Mouse (Mus musculus) CH12.LX (cell line): Measurements from ENCODE around the gene Nsun7. TPM values are rescaled to one million over a fixed set of nuclear protein-coding genes. Genes with fewer than 3 reads are reported as not detected.

Experiments used
- DNase-seq: peaks from one replicate; pipeline ENCODE4 v3.0.0-alpha.2; 2013; ENCODE audit errors: extremely low read depth
- H3K27ac ChIP-seq: 2 replicates; pipeline ENCODE4 v1.5.1; 2012; ENCODE audit warnings: low read depth, mild to moderate bottlenecking, control low read depth, moderate library complexity; ENCODE audit not compliant: insufficient read depth
- H3K27me3 ChIP-seq: replicated peaks from 2 replicates; pipeline ENCODE3; 2012; ENCODE audit warnings: inconsistent platforms
- H3K36me3 ChIP-seq, 2 experiments: replicated peaks in 1 of 2; 2 replicates each; pipeline versions ENCODE3 to v1.6.1; 2012; ENCODE audit warnings: inconsistent platforms in 1 of 2, low read length in 1 of 2, mild to moderate bottlenecking in 1 of 2, mixed read lengths in 1 of 2, moderate library complexity in 1 of 2; ENCODE audit not compliant: control insufficient read depth in 1 of 2, insufficient read depth in 1 of 2
- H3K4me1 ChIP-seq, 2 experiments: 2 replicates each; pipeline ENCODE4 v1.6.1; 2012; ENCODE audit warnings: inconsistent platforms in 1 of 2, moderate library complexity in 1 of 2; ENCODE audit not compliant: insufficient read depth in 2 of 2, control insufficient read depth in 1 of 2
- H3K4me2 ChIP-seq: 2 replicates; pipeline ENCODE4 v1.6.1; 2012; ENCODE audit warnings: low read depth, mild to moderate bottlenecking, control low read depth; ENCODE audit not compliant: poor library complexity, insufficient read depth, severe bottlenecking
- H3K4me3 ChIP-seq, 3 experiments: fragments of 150-350 bp in 1 of 3; sonication (generic) in 1 of 3; replicated peaks in 1 of 3; 2 replicates each; pipeline versions ENCODE3 to v1.5.1; 2011 to 2012; ENCODE audit warnings: low read depth in 2 of 3, low read length in 2 of 3, mild to moderate bottlenecking in 2 of 3, moderate library complexity in 2 of 3, control low read depth in 1 of 3, improper control_type of control experiment in 1 of 3, inconsistent platforms in 1 of 3, mixed read lengths in 1 of 3; ENCODE audit not compliant: poor library complexity in 1 of 3
- H3K79me2 ChIP-seq: replicated peaks from 2 replicates; pipeline ENCODE4 v1.6.1; 2012; ENCODE audit warnings: mild to moderate bottlenecking, moderate library complexity; ENCODE audit not compliant: control insufficient read depth, poor library complexity, insufficient read depth, severe bottlenecking; ENCODE audit errors: extremely low read depth
- H3K9ac ChIP-seq: 2 replicates; pipeline ENCODE4 v1.6.1; 2012; ENCODE audit warnings: low read depth, mild to moderate bottlenecking, control low read depth, moderate library complexity; ENCODE audit not compliant: insufficient read depth
- H3K9me3 ChIP-seq: replicated peaks from 2 replicates; pipeline ENCODE3; 2012; ENCODE audit warnings: low read length, inconsistent platforms, mixed read lengths
- BHLHE40 ChIP-seq: IDR thresholded peaks from 2 replicates; pipeline ENCODE4 v1.6.1; 2011; ENCODE audit warnings: mild to moderate bottlenecking, low read depth, low read length, improper control_type of control experiment
- CHD1 ChIP-seq: IDR thresholded peaks from 2 replicates; pipeline ENCODE4 v1.6.1; 2012; ENCODE audit warnings: low read depth, low read length, improper control_type of control experiment, inconsistent platforms
- CTCF ChIP-seq, 2 experiments: IDR thresholded peaks in 1 of 2; conservative IDR thresholded peaks in 1 of 2; 2 replicates each; pipeline ENCODE4 v1.5.1; 2011 to 2012; ENCODE audit warnings: low read depth in 2 of 2, low read length in 2 of 2, improper control_type of control experiment in 1 of 2, inconsistent platforms in 1 of 2, mild to moderate bottlenecking in 1 of 2, moderate library complexity in 1 of 2
- E2F4 ChIP-seq: IDR thresholded peaks from 2 replicates; pipeline ENCODE4 v1.6.1; 2011; ENCODE audit warnings: low read depth, low read length, improper control_type of control experiment; ENCODE audit not compliant: insufficient replicate concordance
- EP300 ChIP-seq: IDR thresholded peaks from 2 replicates; pipeline ENCODE4 v1.6.1; 2011; ENCODE audit warnings: low read length, improper control_type of control experiment
- ETS1 ChIP-seq: conservative IDR thresholded peaks from 2 replicates; pipeline ENCODE4 v1.6.1; 2012; ENCODE audit warnings: low read depth, mild to moderate bottlenecking, inconsistent platforms, low read length, improper control_type of control experiment, moderate library complexity
- GABPA ChIP-seq: IDR thresholded peaks from 2 replicates; pipeline ENCODE4 v1.6.1; 2012; ENCODE audit warnings: low read depth, low read length, improper control_type of control experiment, inconsistent platforms; ENCODE audit not compliant: insufficient replicate concordance
- HCFC1 ChIP-seq: IDR thresholded peaks from 2 replicates; pipeline ENCODE4 v1.6.1; 2012; ENCODE audit warnings: low read depth, mild to moderate bottlenecking, inconsistent platforms, low read length, improper control_type of control experiment
- IRF4 ChIP-seq: IDR thresholded peaks from 2 replicates; pipeline ENCODE4 v1.6.1; 2014; ENCODE audit warnings: low read depth, mild to moderate bottlenecking, inconsistent platforms, low read length, improper control_type of control experiment
- JUN ChIP-seq: IDR thresholded peaks from 2 replicates; pipeline ENCODE4 v1.6.1; 2011; ENCODE audit warnings: low read depth, mild to moderate bottlenecking, low read length, improper control_type of control experiment, moderate library complexity; ENCODE audit not compliant: insufficient read depth
- JUND ChIP-seq: conservative IDR thresholded peaks from 2 replicates; pipeline ENCODE4 v1.6.1; 2011; ENCODE audit warnings: low read depth, low read length, improper control_type of control experiment
- KAT2A ChIP-seq: IDR thresholded peaks from 2 replicates; pipeline ENCODE4 v1.6.1; 2012; ENCODE audit warnings: low read length, improper control_type of control experiment, inconsistent platforms; ENCODE audit not compliant: insufficient replicate concordance
- MEF2A ChIP-seq: IDR thresholded peaks from 2 replicates; pipeline ENCODE4 v1.6.1; 2014; ENCODE audit warnings: low read depth, mild to moderate bottlenecking, inconsistent platforms, low read length, improper control_type of control experiment, borderline replicate concordance
- MYC ChIP-seq: IDR thresholded peaks from 2 replicates; pipeline ENCODE4 v1.6.1; 2011; ENCODE audit warnings: low read depth, mild to moderate bottlenecking, improper control_type of control experiment, low read length
- NRF1 ChIP-seq: IDR thresholded peaks from 2 replicates; pipeline ENCODE4 v1.6.1; 2014; ENCODE audit warnings: low read depth, mild to moderate bottlenecking, inconsistent platforms, low read length, improper control_type of control experiment, moderate library complexity
- PAX5 ChIP-seq: IDR thresholded peaks from 2 replicates; pipeline ENCODE4 v1.6.1; 2012; ENCODE audit warnings: low read length, inconsistent platforms, mixed read lengths
- POLR2A ChIP-seq: IDR thresholded peaks from 2 replicates; pipeline ENCODE4 v1.6.1; 2011; ENCODE audit warnings: low read depth, mild to moderate bottlenecking, improper control_type of control experiment, low read length
- RAD21 ChIP-seq: IDR thresholded peaks from 2 replicates; pipeline ENCODE4 v1.6.1; 2011; ENCODE audit warnings: low read depth, mild to moderate bottlenecking, low read length, improper control_type of control experiment, moderate library complexity
- TBP ChIP-seq: conservative IDR thresholded peaks from 2 replicates; pipeline ENCODE4 v1.6.1; 2011; ENCODE audit warnings: low read depth, low read length, improper control_type of control experiment
- USF1 ChIP-seq: IDR thresholded peaks from 2 replicates; pipeline ENCODE4 v1.6.1; 2014; ENCODE audit warnings: low read depth, mild to moderate bottlenecking, inconsistent platforms, low read length, improper control_type of control experiment
- USF2 ChIP-seq: conservative IDR thresholded peaks from 2 replicates; pipeline ENCODE4 v1.6.1; 2011; ENCODE audit warnings: low read depth, low read length, improper control_type of control experiment
- ZC3H11A ChIP-seq: IDR thresholded peaks from 2 replicates; pipeline ENCODE4 v1.6.1; 2012; ENCODE audit warnings: low read depth, mild to moderate bottlenecking, inconsistent platforms, low read length, improper control_type of control experiment
- ZKSCAN1 ChIP-seq: IDR thresholded peaks from 2 replicates; pipeline ENCODE4 v1.6.1; 2012; ENCODE audit warnings: low read depth, inconsistent platforms, low read length, improper control_type of control experiment, borderline replicate concordance
- ZNF384 ChIP-seq: IDR thresholded peaks from 2 replicates; pipeline ENCODE4 v1.6.1; 2012; ENCODE audit warnings: low read depth, low read length, improper control_type of control experiment, inconsistent platforms
- dilution Hi-C: fragments of 300-500 bp; cut with MboI; formaldehyde crosslinking; loops from 2 replicates; pipeline ENCODE4 v1.14.3; 2020; ENCODE audit warnings: low sequenced_read_pairs; ENCODE audit not compliant: extremely low pct_unique_long_range_greater_than_20kb, extremely low pct_ligation_motif_present
- in situ Hi-C: fragments of 300-500 bp; cut with MboI; formaldehyde crosslinking; loops from 3 replicates; pipeline ENCODE4 v1.14.3; 2019; ENCODE audit warnings: low sequenced_read_pairs, low pct_ligation_motif_present, low pct_unique_long_range_greater_than_20kb, mixed read lengths
- polyA plus RNA-seq: library from polyadenylated mRNA; unstranded; fragments of >175 nt; gene quantifications from 2 replicates; pipeline ENCODE4 v1.2.1, GENCODE M21; 2012; ENCODE audit warnings: low read depth; ENCODE audit not compliant: insufficient read length
- total RNA-seq, 2 experiments: library from RNA; depleted of rRNA; stranded (reverse); fragments of 300-350 nt in 1 of 2; fragments of >200 nt in 1 of 2; gene quantifications; 2 replicates each; pipeline ENCODE4 v1.2.3; 2012 to 2014

The Nsun7 gene
- total and polyA plus RNA-seq, 3 experiments, result 0.13 TPM; not detected in 2

DNA sequence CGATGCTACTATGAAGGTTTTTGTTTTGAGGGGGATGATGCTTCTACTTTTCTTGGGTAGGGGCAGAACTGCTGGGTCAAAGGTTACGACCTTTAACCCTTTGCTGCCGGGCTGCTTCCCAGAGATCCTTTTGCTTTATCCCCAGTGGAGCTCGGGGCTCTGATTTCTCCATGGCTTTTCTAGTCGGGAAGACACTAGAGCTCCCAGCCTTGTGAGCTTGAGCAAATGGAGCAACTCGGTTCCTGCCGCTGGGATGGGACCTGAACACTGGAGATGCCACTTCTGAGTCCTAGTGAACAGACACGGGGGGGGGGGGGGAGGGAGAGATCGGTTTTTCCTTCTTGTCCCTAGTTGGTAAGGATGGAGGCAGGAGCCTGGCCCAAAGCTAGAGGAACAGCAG is 50.6 kb downstream of the Nsun7 start:
- Histone ChIP-seq H3K4me3 (no peak overlapping the region), H3K27me3 (no peaks in the 10 kb centered on the region), H3K9me3 (no peaks in the 10 kb centered on the region), H3K4me1 (no peaks in the 10 kb centered on the region), H3K27ac (no peak overlapping the region), H3K36me3 (no peaks in the 10 kb centered on the region), H3K9ac (no peak overlapping the region), H3K4me2 (no peak overlapping the region), H3K79me2 (no peaks in the 10 kb centered on the region)
- in situ Hi-C loops (no loop called here), dilution Hi-C loops (no loop called here)
- TF ChIP-seq ETS1 (no peak), USF2 (no peak), GABPA (no peak), IRF4 (no peak), HCFC1 (no peak), POLR2A (no peak), MEF2A (no peak), RAD21 (no peak), CTCF (conservative IDR thresholded peaks at IDR 0.05 in 1 of 2, IDR thresholded peaks at IDR 0.05 in 1 of 2; ENCODE audit: low read depth in 2 of 2, low read length in 2 of 2) (no peak), JUND (no peak), EP300 (no peak), ZKSCAN1 (no peak), JUN (no peak), TBP (no peak), MYC (no peak), E2F4 (no peak), ZC3H11A (no peak), PAX5 (no peak), NRF1 (no peak), ZNF384 (no peak)
- DNase-seq, result no peak

DNA sequence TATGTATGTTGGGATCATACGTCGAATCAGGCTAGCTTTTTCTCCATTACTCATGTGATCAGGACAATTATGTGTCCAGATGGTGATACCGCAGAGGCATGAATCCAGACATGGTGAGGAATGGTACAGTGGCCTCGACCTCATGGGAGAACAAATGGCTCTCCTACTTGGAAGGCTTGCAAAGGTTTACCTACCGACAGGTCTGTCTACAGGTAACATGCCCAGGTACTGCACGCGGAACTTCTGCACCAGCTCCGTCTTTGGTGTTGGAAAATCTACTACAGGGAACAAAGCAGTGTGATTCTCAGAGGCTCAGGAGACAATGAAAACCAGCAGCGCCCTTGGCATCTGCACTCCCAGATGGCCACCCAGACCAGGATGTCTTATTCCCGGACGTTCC is 51.1 kb downstream of the Nsun7 start:
- Histone ChIP-seq H3K4me3 (no peak overlapping the region), H3K4me1 (peaks cover 0 to under 1% of the 10 kb centered on the region in 2 experiments; a peak in 2 of 4 replicates), H3K9me3 (no peaks in the 10 kb centered on the region), H3K4me2 (no peak overlapping the region), H3K79me2 (no peaks in the 10 kb centered on the region), H3K27me3 (no peaks in the 10 kb centered on the region), H3K36me3 (no peaks in the 10 kb centered on the region), H3K9ac (no peak overlapping the region), H3K27ac (no peak overlapping the region)
- dilution Hi-C loops, result no loop called here
- in situ Hi-C loops, result no loop called here
- TF ChIP-seq ZC3H11A, result no peak
- no peak for TF ChIP-seq MEF2A
- no peak for TF ChIP-seq BHLHE40
- TF ChIP-seq KAT2A, result no peak
- TF ChIP-seq USF1, result no peak
- TF ChIP-seq CHD1, result no peak
- TF ChIP-seq, all 38 proteins: peak for 0
- DNase-seq, result no peak
